Mouse (Mus musculus) heart, postnatal 0 days (tissue): ENCODE data around the gene Ttc28.

ENCODE experiments used
- CTCF ChIP-seq: IDR thresholded peaks from 2 replicates; pipeline ENCODE4 v1.5.1; 2016; ENCODE audit warnings: antibody characterized with exemption, control low read depth, low read depth
- EP300 ChIP-seq: IDR thresholded peaks from 2 replicates; pipeline ENCODE4 v1.6.1; 2016; ENCODE audit warnings: antibody characterized with exemption, low read depth

GRCm38 (mm10) chr5:111054848-111055428 is 175.3 kb downstream of the Ttc28 start:
- TF ChIP-seq CTCF (no peak), EP300 (no peak)
